Mouse (Mus musculus): ENCODE results near the gene Gapdhs. TPM values are rescaled to one million over a fixed set of nuclear protein-coding genes. Genes with fewer than 3 reads are reported as not detected.

Gapdhs gene
- total and polyA plus RNA-seq, 2 experiments from 2014 or later: not detected

GRCm38 (mm10) chr7:30723274-30723953 lies 20.1 kb downstream of the Gapdhs start:
- Histone ChIP-seq H3K4me2 (ENCODE audit: low read depth, low read length) (no peak overlapping the region), H3K9ac (replicated peaks; ENCODE audit: low read depth, low read length) (no peak overlapping the region), H3K27ac (ENCODE audit: low read depth) (no peak overlapping the region), H3K9me3 (replicated peaks; ENCODE audit: control insufficient read depth, low read length) (no peaks in the 10 kb centered on the region), H3K4me1 (ENCODE audit: control insufficient read depth, insufficient read depth) (peaks cover 3% of the 10 kb centered on the region), H3K27me3 (ENCODE audit: control insufficient read depth, insufficient read depth, low read length) (no peaks in the 10 kb centered on the region), H3K36me3 (replicated peaks; ENCODE audit: control insufficient read depth, insufficient read depth, low read length) (peaks cover 18% of the 10 kb centered on the region), H3K4me3 (ENCODE audit: low read depth, low read length) (no peak overlapping the region)
- no peak for ATAC-seq (ENCODE audit: insufficient read depth, low read depth)
- 68% methylated on average over 6 of the region's 6 CpGs for WGBS
- TF ChIP-seq EP300 (IDR thresholded peaks at IDR 0.05; ENCODE audit: low read depth): no peak
- TF ChIP-seq CTCF (IDR thresholded peaks at IDR 0.05; ENCODE audit: low read depth): no peak
- DNase-seq (ENCODE audit: low spot score): no peak

DNA sequence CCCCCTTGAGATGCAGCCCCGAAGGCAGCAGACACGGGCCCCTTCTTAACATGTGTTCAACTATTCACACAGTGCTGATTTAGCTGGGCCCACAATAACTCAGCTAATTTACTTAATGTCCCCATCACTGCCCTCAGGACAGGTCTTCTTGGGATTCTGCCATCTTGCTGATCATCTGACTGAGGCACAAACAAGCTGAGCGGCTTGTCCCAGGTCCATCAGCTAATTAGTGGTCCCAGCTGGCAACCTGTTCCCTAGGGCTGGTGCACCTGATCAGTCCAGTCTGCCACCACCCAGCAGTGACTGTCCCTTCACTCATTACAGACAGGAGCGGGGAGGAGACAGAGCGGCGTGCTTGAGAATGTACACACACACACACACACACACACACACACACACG lies 22.2 kb downstream of the Gapdhs start:
- H3K4me2 ChIP-seq (ENCODE audit: low read depth, low read length): no peak overlapping the region
- H3K36me3 ChIP-seq (replicated peaks; ENCODE audit: control insufficient read depth, insufficient read depth, low read length): peaks cover 3% of the 10 kb centered on the region; the same call in 1 of the 2 replicates
- WGBS: 81% methylated on average over 7 of the region's 7 CpGs
- H3K9me3 ChIP-seq (replicated peaks; ENCODE audit: control insufficient read depth, low read length): no peaks in the 10 kb centered on the region
- peaks cover 8% of the 10 kb centered on the region for H3K4me1 ChIP-seq (ENCODE audit: control insufficient read depth, insufficient read depth)
- no peak overlapping the region for H3K9ac ChIP-seq (replicated peaks; ENCODE audit: low read depth, low read length)
- TF ChIP-seq CTCF (IDR thresholded peaks at IDR 0.05; ENCODE audit: low read depth): no peak
- TF ChIP-seq EP300 (IDR thresholded peaks at IDR 0.05; ENCODE audit: low read depth): no peak
- no peak overlapping the region for H3K4me3 ChIP-seq (ENCODE audit: low read depth, low read length)
- peaks cover 12% of the 10 kb centered on the region for H3K27me3 ChIP-seq (ENCODE audit: control insufficient read depth, insufficient read depth, low read length)
- H3K27ac ChIP-seq (ENCODE audit: low read depth): no peak overlapping the region
- ATAC-seq (ENCODE audit: insufficient read depth, low read depth) (no peak), DNase-seq (ENCODE audit: low spot score) (no peak)

DNA sequence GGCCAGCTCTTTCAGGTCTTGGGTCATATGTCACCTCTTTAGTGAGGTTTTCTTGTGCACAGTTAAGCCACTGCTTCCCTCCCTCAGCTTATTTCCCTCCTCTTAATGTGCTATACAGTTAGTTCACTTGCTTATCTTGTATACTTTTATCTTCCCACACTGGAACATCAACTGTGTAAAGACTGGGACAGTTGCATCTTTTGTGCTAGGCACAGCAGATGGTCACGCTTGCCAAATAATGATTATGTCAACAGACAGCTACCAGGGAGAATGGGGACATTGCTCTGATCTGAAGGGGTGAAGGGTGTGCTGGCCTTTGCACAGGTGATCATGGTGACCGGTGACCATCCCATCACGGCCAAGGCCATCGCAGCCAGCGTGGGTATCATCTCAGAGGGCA lies 23.8 kb downstream of the Gapdhs start:
- WGBS: 89% methylated on average over 5 of the region's 5 CpGs
- no peak for TF ChIP-seq EP300 (IDR thresholded peaks at IDR 0.05; ENCODE audit: low read depth)
- TF ChIP-seq CTCF (IDR thresholded peaks at IDR 0.05; ENCODE audit: low read depth): no peak
- no peak overlapping the region for H3K9ac ChIP-seq (replicated peaks; ENCODE audit: low read depth, low read length)
- no peak overlapping the region for H3K27ac ChIP-seq (ENCODE audit: low read depth)
- ATAC-seq (ENCODE audit: insufficient read depth, low read depth) (no peak), DNase-seq (ENCODE audit: low spot score) (no peak)
- no peaks in the 10 kb centered on the region for H3K36me3 ChIP-seq (replicated peaks; ENCODE audit: control insufficient read depth, insufficient read depth, low read length)
- H3K4me1 ChIP-seq (ENCODE audit: control insufficient read depth, insufficient read depth): peaks cover 8% of the 10 kb centered on the region
- no peaks in the 10 kb centered on the region for H3K9me3 ChIP-seq (replicated peaks; ENCODE audit: control insufficient read depth, low read length)
- H3K4me3 ChIP-seq (ENCODE audit: low read depth, low read length): no peak overlapping the region
- peaks cover 14% of the 10 kb centered on the region for H3K27me3 ChIP-seq (ENCODE audit: control insufficient read depth, insufficient read depth, low read length)
- no peak overlapping the region for H3K4me2 ChIP-seq (ENCODE audit: low read depth, low read length)

GRCm38 (mm10) chr7:30717716-30718046 lies 25.8 kb downstream of the Gapdhs start:
- TF ChIP-seq CTCF (IDR thresholded peaks at IDR 0.05; ENCODE audit: low read depth) (no peak), EP300 (IDR thresholded peaks at IDR 0.05; ENCODE audit: low read depth) (no peak)
- Histone ChIP-seq H3K4me1 (ENCODE audit: control insufficient read depth, insufficient read depth) (peaks cover 8% of the 10 kb centered on the region), H3K4me2 (ENCODE audit: low read depth, low read length) (peak overlapping the region; percentile 44), H3K27ac (ENCODE audit: low read depth) (no peak overlapping the region), H3K9ac (replicated peaks; ENCODE audit: low read depth, low read length) (no peak overlapping the region), H3K36me3 (replicated peaks; ENCODE audit: control insufficient read depth, insufficient read depth, low read length) (no peaks in the 10 kb centered on the region), H3K27me3 (ENCODE audit: control insufficient read depth, insufficient read depth, low read length) (peaks cover 14% of the 10 kb centered on the region), H3K4me3 (ENCODE audit: low read depth, low read length) (peak overlapping the region; percentile 1), H3K9me3 (replicated peaks; ENCODE audit: control insufficient read depth, low read length) (no peaks in the 10 kb centered on the region)
- ATAC-seq (ENCODE audit: insufficient read depth, low read depth) (no peak), DNase-seq (ENCODE audit: low spot score) (no peak)
- 16% methylated on average over 14 of the region's 14 CpGs for WGBS

DNA sequence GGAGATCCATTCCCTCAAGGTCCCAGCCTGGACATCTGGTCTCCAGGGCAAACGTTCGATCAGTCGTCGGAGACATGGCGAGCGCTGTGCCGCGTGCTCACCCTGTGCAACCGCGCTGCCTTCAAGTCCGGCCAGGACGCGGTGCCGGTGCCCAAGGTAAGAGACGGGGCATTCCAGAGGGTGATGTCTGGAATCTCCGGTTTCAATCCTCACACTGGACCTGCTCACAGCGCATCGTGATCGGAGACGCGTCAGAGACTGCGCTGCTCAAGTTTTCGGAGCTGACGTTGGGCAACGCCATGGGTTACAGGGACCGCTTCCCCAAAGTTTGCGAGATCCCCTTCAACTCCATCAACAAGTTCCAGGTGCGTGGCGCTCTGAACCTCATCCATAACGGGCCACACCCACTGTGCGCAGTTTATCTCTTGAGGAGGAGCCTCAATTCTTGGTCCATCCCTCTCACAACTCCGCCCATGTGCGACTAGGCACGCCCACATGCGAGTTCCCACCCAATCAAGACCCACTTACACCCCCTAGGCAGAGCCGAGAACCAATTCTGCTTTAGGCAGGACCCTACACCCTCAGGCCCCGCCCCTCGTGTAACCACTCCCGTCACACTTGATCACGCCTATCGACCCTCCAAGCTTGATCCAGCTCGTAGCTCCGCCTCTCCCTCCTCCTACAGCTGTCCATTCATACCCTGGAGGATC lies 26.3 kb downstream of the Gapdhs start:
- no peak for TF ChIP-seq EP300 (IDR thresholded peaks at IDR 0.05; ENCODE audit: low read depth)
- TF ChIP-seq CTCF (IDR thresholded peaks at IDR 0.05; ENCODE audit: low read depth): no peak
- DNase-seq (ENCODE audit: low spot score) (peak; percentile 21), ATAC-seq (ENCODE audit: insufficient read depth, low read depth) (peak; percentile 81)
- peaks cover 8% of the 10 kb centered on the region for H3K4me1 ChIP-seq (ENCODE audit: control insufficient read depth, insufficient read depth)
- peak overlapping the region; percentile 1 for H3K4me3 ChIP-seq (ENCODE audit: low read depth, low read length)
- no peaks in the 10 kb centered on the region for H3K9me3 ChIP-seq (replicated peaks; ENCODE audit: control insufficient read depth, low read length)
- peak overlapping the region; percentile 44 for H3K4me2 ChIP-seq (ENCODE audit: low read depth, low read length)
- H3K9ac ChIP-seq (replicated peaks; ENCODE audit: low read depth, low read length): no peak overlapping the region
- no peaks in the 10 kb centered on the region for H3K36me3 ChIP-seq (replicated peaks; ENCODE audit: control insufficient read depth, insufficient read depth, low read length)
- peaks cover 14% of the 10 kb centered on the region for H3K27me3 ChIP-seq (ENCODE audit: control insufficient read depth, insufficient read depth, low read length)
- H3K27ac ChIP-seq (ENCODE audit: low read depth): no peak overlapping the region
- 4% methylated on average over 43 of the region's 43 CpGs for WGBS
